Mouse (Mus musculus): ENCODE measurements at regions not wholly inside any gene's neighbourhood (a gene's known extent, or its start where the extent isn't known, plus 50 kb on each side); places are given as distances from the start of the nearest gene placed in this dataset.
A peak's percentile ranks its signal among the peaks of the same experiment; 100 is the strongest.

DNA sequence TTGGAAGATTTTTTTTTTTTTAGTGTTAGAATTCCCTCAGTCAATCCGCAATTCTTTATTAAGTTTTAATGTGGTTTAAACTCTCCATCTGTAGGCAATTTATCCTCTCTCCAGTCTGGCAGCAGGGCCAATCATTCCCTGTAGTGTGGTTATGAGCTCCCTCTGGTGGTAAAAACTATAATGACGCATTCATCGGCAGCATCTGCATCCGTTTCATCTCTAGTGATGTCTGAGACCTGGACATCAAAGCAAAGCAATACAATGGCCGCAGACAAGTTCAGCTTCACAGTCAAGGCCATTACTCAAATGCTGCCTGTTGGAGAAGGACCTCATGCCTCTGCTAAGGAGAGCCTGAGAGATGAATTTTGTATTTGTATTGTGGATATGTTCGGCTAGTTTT, 1721.7 kb upstream of the Impad1 start:
- peak; percentile 80 for DNase-seq (ENCODE audit: extremely low read depth)
- H3K9ac ChIP-seq (ENCODE audit: insufficient read depth, low read depth) = no peak overlapping the region
- H3K27me3 ChIP-seq (replicated peaks) = no peaks in the 10 kb centered on the region
- no peak overlapping the region for H3K4me3 ChIP-seq (replicated peaks in 1 of 3; ENCODE audit: low read depth in 2 of 3, low read length in 2 of 3, poor library complexity in 1 of 3)
- in situ Hi-C loops (cut with MboI; ENCODE audit: low pct_ligation_motif_present, low pct_unique_long_range_greater_than_20kb, low sequenced_read_pairs) (loop anchor here (10.0 kb wide), 1 partner anchor 290 kb away; no protein-coding TSS in a partner anchor), dilution Hi-C loops (cut with MboI; ENCODE audit: extremely low pct_ligation_motif_present, extremely low pct_unique_long_range_greater_than_20kb, low sequenced_read_pairs) (no loop called here)
- no peak overlapping the region for H3K27ac ChIP-seq (ENCODE audit: insufficient read depth, low read depth)
- no peaks in the 10 kb centered on the region for H3K36me3 ChIP-seq (replicated peaks in 1 of 2; ENCODE audit: control insufficient read depth in 1 of 2, insufficient read depth in 1 of 2, low read length in 1 of 2)
- no peaks in the 10 kb centered on the region for H3K79me2 ChIP-seq (replicated peaks; ENCODE audit: control insufficient read depth, extremely low read depth, insufficient read depth, poor library complexity, severe bottlenecking)
- TF ChIP-seq RAD21 (IDR thresholded peaks at IDR 0.05; ENCODE audit: low read depth, low read length) (peak; percentile 73), MEF2A (IDR thresholded peaks at IDR 0.05; ENCODE audit: borderline replicate concordance, low read depth, low read length) (no peak), ETS1 (conservative IDR thresholded peaks at IDR 0.05; ENCODE audit: low read depth, low read length) (no peak), TCF12 (IDR thresholded peaks at IDR 0.05; ENCODE audit: low read depth, low read length) (no peak), CTCF (conservative IDR thresholded peaks at IDR 0.05 in 1 of 2, IDR thresholded peaks at IDR 0.05 in 1 of 2; ENCODE audit: low read depth in 2 of 2, low read length in 2 of 2) (peak; percentile 69 to 86), MAFK (IDR thresholded peaks at IDR 0.05; ENCODE audit: insufficient replicate concordance, low read length) (no peak), SMC3 (IDR thresholded peaks at IDR 0.05; ENCODE audit: low read depth, low read length) (peak; percentile 78)
- peaks cover 12% of the 10 kb centered on the region for H3K9me3 ChIP-seq (replicated peaks; ENCODE audit: low read length)
- peaks cover 0 to 11% of the 10 kb centered on the region in 2 experiments; a peak in 2 of 4 replicates for H3K4me1 ChIP-seq (ENCODE audit: control insufficient read depth in 1 of 2, insufficient read depth in 2 of 2)
- H3K4me2 ChIP-seq (ENCODE audit: insufficient read depth, low read depth, poor library complexity, severe bottlenecking) = no peak overlapping the region

DNA sequence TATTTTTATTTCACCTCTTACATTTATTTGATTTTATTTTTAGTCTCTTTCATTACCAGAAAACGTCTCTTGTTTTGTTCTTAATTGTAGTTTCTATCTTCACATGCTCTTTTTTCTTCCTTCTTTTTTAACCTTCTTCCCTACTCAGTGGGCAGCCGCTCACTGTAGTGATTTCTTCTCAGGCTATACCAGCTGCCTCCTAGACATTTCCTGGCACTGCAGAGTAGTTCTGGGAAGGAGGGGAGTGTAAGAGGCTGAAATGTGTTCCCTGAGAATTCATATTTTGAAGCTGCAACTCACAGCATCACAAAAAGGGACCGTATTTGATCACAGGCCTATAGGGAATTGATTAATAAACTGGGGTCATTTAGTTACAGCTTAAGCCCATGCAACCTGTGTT, 1720.5 kb upstream of the Impad1 start:
- Histone ChIP-seq H3K27me3 (replicated peaks) (no peaks in the 10 kb centered on the region), H3K4me3 (replicated peaks in 1 of 3; ENCODE audit: low read depth in 2 of 3, low read length in 2 of 3, poor library complexity in 1 of 3) (no peak overlapping the region), H3K9ac (ENCODE audit: insufficient read depth, low read depth) (no peak overlapping the region), H3K4me1 (ENCODE audit: control insufficient read depth in 1 of 2, insufficient read depth in 2 of 2) (peaks cover 0 to 11% of the 10 kb centered on the region in 2 experiments; a peak in 2 of 4 replicates), H3K79me2 (replicated peaks; ENCODE audit: control insufficient read depth, extremely low read depth, insufficient read depth, poor library complexity, severe bottlenecking) (no peaks in the 10 kb centered on the region), H3K36me3 (replicated peaks in 1 of 2; ENCODE audit: control insufficient read depth in 1 of 2, insufficient read depth in 1 of 2, low read length in 1 of 2) (no peaks in the 10 kb centered on the region), H3K4me2 (ENCODE audit: insufficient read depth, low read depth, poor library complexity, severe bottlenecking) (no peak overlapping the region), H3K9me3 (replicated peaks; ENCODE audit: low read length) (peaks cover 3% of the 10 kb centered on the region), H3K27ac (ENCODE audit: insufficient read depth, low read depth) (no peak overlapping the region)
- DNase-seq (ENCODE audit: extremely low read depth) = no peak
- TF ChIP-seq GABPA (IDR thresholded peaks at IDR 0.05; ENCODE audit: insufficient replicate concordance, low read depth, low read length) (no peak), ZKSCAN1 (IDR thresholded peaks at IDR 0.05; ENCODE audit: borderline replicate concordance, low read depth, low read length) (no peak), BHLHE40 (IDR thresholded peaks at IDR 0.05; ENCODE audit: low read depth, low read length) (no peak), ELF1 (IDR thresholded peaks at IDR 0.05; ENCODE audit: low read depth, low read length) (no peak)
- in situ Hi-C loops (cut with MboI; ENCODE audit: low pct_ligation_motif_present, low pct_unique_long_range_greater_than_20kb, low sequenced_read_pairs) = loop anchor here (10.0 kb wide), 1 partner anchor 289 kb away; no protein-coding TSS in a partner anchor
- dilution Hi-C loops (cut with MboI; ENCODE audit: extremely low pct_ligation_motif_present, extremely low pct_unique_long_range_greater_than_20kb, low sequenced_read_pairs) = no loop called here

DNA sequence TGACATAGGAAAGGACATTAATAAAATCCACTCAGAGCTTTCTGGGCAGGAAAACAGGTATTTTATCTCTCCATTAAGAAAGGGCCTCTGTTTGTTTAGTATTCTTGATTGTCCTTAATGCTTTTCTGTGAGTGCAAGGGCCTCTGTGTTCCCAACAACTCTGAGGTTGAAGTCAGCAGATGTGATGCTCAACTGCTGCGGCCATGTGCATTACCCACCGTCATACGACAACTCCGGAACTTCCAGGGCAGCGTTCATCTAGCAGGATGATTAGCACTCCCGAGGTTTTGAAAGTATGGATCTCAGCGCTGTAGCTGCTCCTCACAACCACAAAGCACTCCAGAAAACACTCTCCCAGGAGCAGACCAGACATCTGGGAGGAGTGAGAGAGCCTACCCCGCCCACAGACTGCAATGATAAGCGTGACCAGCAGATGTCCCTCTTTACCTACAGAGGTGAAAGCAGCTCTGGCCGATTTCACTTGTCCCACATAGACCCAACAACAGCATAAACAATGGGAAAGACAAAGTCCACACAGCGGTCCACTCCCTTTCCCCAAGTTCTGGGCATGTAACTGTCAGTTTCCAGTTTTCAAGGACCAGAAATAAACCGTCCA, 1719.7 kb upstream of the Impad1 start:
- TF ChIP-seq RAD21 (IDR thresholded peaks at IDR 0.05; ENCODE audit: low read depth, low read length) (peak; percentile 68), ZMIZ1 (IDR thresholded peaks at IDR 0.05; ENCODE audit: low read depth, low read length) (no peak), CTCF (conservative IDR thresholded peaks at IDR 0.05 in 1 of 2, IDR thresholded peaks at IDR 0.05 in 1 of 2; ENCODE audit: low read depth in 2 of 2, low read length in 2 of 2) (peak; percentile 56 to 75), SMC3 (IDR thresholded peaks at IDR 0.05; ENCODE audit: low read depth, low read length) (peak; percentile 53; the same call in 1 of the 2 replicates), MEF2A (IDR thresholded peaks at IDR 0.05; ENCODE audit: borderline replicate concordance, low read depth, low read length) (no peak)
- Histone ChIP-seq H3K27ac (ENCODE audit: insufficient read depth, low read depth) (no peak overlapping the region), H3K9ac (ENCODE audit: insufficient read depth, low read depth) (no peak overlapping the region), H3K36me3 (replicated peaks in 1 of 2; ENCODE audit: control insufficient read depth in 1 of 2, insufficient read depth in 1 of 2, low read length in 1 of 2) (no peaks in the 10 kb centered on the region), H3K9me3 (replicated peaks; ENCODE audit: low read length) (no peaks in the 10 kb centered on the region), H3K4me3 (replicated peaks in 1 of 3; ENCODE audit: low read depth in 2 of 3, low read length in 2 of 3, poor library complexity in 1 of 3) (no peak overlapping the region), H3K27me3 (replicated peaks) (no peaks in the 10 kb centered on the region), H3K4me2 (ENCODE audit: insufficient read depth, low read depth, poor library complexity, severe bottlenecking) (peak overlapping the region; percentile 74), H3K79me2 (replicated peaks; ENCODE audit: control insufficient read depth, extremely low read depth, insufficient read depth, poor library complexity, severe bottlenecking) (no peaks in the 10 kb centered on the region), H3K4me1 (ENCODE audit: control insufficient read depth in 1 of 2, insufficient read depth in 2 of 2) (peaks cover 2 to 11% of the 10 kb centered on the region in 2 experiments; a peak in 3 of 4 replicates)
- DNase-seq (ENCODE audit: extremely low read depth) = peak; percentile 67
- dilution Hi-C loops (cut with MboI; ENCODE audit: extremely low pct_ligation_motif_present, extremely low pct_unique_long_range_greater_than_20kb, low sequenced_read_pairs) (no loop called here), in situ Hi-C loops (cut with MboI; ENCODE audit: low pct_ligation_motif_present, low pct_unique_long_range_greater_than_20kb, low sequenced_read_pairs) (loop anchor here (10.0 kb wide), 1 partner anchor 288 kb away; no protein-coding TSS in a partner anchor)

All from CH12.LX (cell line).